Mouse (Mus musculus): ENCODE data around the gene Ugt1a8.

DNA sequence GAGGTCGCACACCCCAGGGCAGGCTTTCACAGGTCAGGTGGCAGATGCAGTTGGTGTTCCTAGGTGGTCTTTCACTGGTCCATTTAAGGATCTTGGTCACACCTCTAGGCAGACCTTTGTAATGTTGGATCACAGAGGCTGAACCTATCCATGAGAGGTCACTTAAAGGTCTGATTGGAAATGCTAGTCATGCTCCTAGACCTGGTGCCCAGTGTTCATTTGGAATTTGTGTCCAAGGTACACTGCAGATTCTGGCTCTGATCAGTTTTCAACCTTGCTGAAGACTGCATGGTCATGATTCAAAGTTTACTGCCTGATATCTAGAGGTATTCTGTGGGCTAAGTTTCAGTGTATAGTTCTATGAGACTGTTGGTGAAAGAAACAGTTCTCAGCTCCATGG lies 92.0 kb downstream of the Ugt1a8 start:
- TF ChIP-seq GATA1 (IDR thresholded peaks at IDR 0.05; ENCODE audit: borderline replicate concordance, low read length) (no peak), FLI1 (IDR thresholded peaks at IDR 0.05; ENCODE audit: low read length) (no peak)
